Mouse (Mus musculus) ES-Bruce4 (cell line): Measurements from ENCODE around the gene Adarb2. TPM values are rescaled to one million over a fixed set of nuclear protein-coding genes. Genes with fewer than 3 reads are reported as not detected.

ENCODE experiments used
- H3K27ac ChIP-seq: 2 replicates; pipeline ENCODE4 v1.5.1; 2012; ENCODE audit warnings: low read length, inconsistent platforms; ENCODE audit not compliant: insufficient read depth
- H3K27me3 ChIP-seq: 2 replicates; pipeline ENCODE4 v1.6.1; 2012; ENCODE audit warnings: mild to moderate bottlenecking, low read length, inconsistent platforms; ENCODE audit not compliant: control insufficient read depth, poor library complexity, insufficient read depth, severe bottlenecking
- H3K36me3 ChIP-seq: 2 replicates; pipeline ENCODE4 v1.6.1; 2012; ENCODE audit warnings: inconsistent platforms, mild to moderate bottlenecking, low read length, moderate library complexity; ENCODE audit not compliant: control insufficient read depth, poor library complexity, insufficient read depth, severe bottlenecking
- H3K4me1 ChIP-seq: one replicate; pipeline ENCODE4 v1.8.1; 2011; ENCODE audit warnings: low read length; ENCODE audit not compliant: control insufficient read depth, insufficient read depth
- H3K4me3 ChIP-seq: 2 replicates; pipeline ENCODE4 v1.5.1; 2011; ENCODE audit warnings: low read depth, mild to moderate bottlenecking, low read length
- H3K9ac ChIP-seq: 2 replicates; pipeline ENCODE4 v1.6.1; 2012; ENCODE audit warnings: low read depth, mild to moderate bottlenecking, inconsistent platforms; ENCODE audit not compliant: poor library complexity, severe bottlenecking
- H3K9me3 ChIP-seq: replicated peaks from 2 replicates; pipeline ENCODE4 v1.6.1; 2012; ENCODE audit warnings: mild to moderate bottlenecking, low read length, inconsistent platforms; ENCODE audit not compliant: control insufficient read depth, poor library complexity, insufficient read depth, severe bottlenecking
- CTCF ChIP-seq: IDR thresholded peaks from one replicate; pipeline ENCODE4 v1.8.1; 2011; ENCODE audit warnings: low read depth, low read length
- EP300 ChIP-seq: IDR thresholded peaks from 2 replicates; pipeline ENCODE4 v1.6.1; 2011; ENCODE audit warnings: low read depth, low read length; ENCODE audit not compliant: insufficient read depth
- POLR2A ChIP-seq: IDR thresholded peaks from one replicate; pipeline ENCODE4 v1.8.1; 2011; ENCODE audit warnings: low read length; ENCODE audit not compliant: insufficient read depth
- polyA plus RNA-seq: library from polyadenylated mRNA; stranded (reverse); fragments of >200 nt; gene quantifications from 2 replicates; pipeline ENCODE4 v1.2.4, GENCODE M21; 2011; ENCODE audit warnings: low read depth; ENCODE audit not compliant: missing spikeins, insufficient read depth, insufficient read length

The Adarb2 gene
- polyA plus RNA-seq, 1 experiment: not detected

- Histone ChIP-seq H3K4me1 (no peaks in the 10 kb centered on the region), H3K27ac (no peak overlapping the region), H3K4me3 (no peak overlapping the region), H3K9ac (no peak overlapping the region), H3K27me3 (no peaks in the 10 kb centered on the region), H3K9me3 (no peaks in the 10 kb centered on the region), H3K36me3 (no peaks in the 10 kb centered on the region)
- TF ChIP-seq CTCF: no peak
These were observed 590.6 kb downstream of the Adarb2 start for GRCm38 (mm10) chr13:8793217-8793616.

GRCm38 (mm10) chr13:8800576-8800975 lies 597.9 kb downstream of the Adarb2 start:
- TF ChIP-seq CTCF (no peak), POLR2A (no peak), EP300 (no peak)
- Histone ChIP-seq H3K9ac (no peak overlapping the region), H3K4me3 (no peak overlapping the region), H3K27me3 (no peaks in the 10 kb centered on the region), H3K27ac (no peak overlapping the region), H3K36me3 (peaks cover 2% of the 10 kb centered on the region; the same call in 1 of the 2 replicates), H3K9me3 (no peaks in the 10 kb centered on the region), H3K4me1 (no peaks in the 10 kb centered on the region)

- Histone ChIP-seq H3K9me3 (no peaks in the 10 kb centered on the region), H3K9ac (no peak overlapping the region), H3K4me3 (no peak overlapping the region), H3K36me3 (peaks cover 6% of the 10 kb centered on the region; the same call in 1 of the 2 replicates), H3K4me1 (no peaks in the 10 kb centered on the region), H3K27me3 (no peaks in the 10 kb centered on the region), H3K27ac (no peak overlapping the region)
- TF ChIP-seq POLR2A (no peak), EP300 (no peak), CTCF (no peak)
These were observed 603.3 kb downstream of the Adarb2 start for GRCm38 (mm10) chr13:8805931-8806330.
